Mouse (Mus musculus) neutrophil, adult 59 days (primary cell): Measurements from ENCODE around the gene Tnfrsf26. TPM values are rescaled to one million over a fixed set of nuclear protein-coding genes. Genes with fewer than 3 reads are reported as not detected.

Experiments used
- total RNA-seq, 2 experiments: library from RNA; stranded (reverse); gene quantifications; 1 replicate in 1 of 2; 2 replicates in 1 of 2; pipeline ENCODE4 v1.2.4; 2023

Tnfrsf26 gene
- 1 to 10 TPM; 8.0 to 8.6 TPM for total RNA-seq

DNA sequence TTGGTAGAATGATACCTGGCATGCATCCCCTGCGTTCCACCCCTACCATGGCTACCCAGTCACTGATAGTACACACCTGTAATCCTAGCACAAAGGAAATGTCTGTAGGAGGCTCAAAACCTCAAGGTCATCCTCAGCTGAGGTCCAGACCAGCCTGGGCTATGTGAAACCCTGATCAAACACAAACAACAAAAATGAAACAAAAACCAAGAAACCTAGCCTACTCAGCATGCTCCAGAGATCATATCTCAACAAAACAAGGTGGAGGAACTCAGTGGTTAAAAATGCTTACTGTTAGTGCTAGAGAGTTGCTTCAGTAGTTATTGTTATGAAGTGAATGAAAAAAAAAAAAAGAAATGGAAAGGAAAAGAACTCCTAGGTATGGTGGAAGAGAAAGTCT, at the start of gene Tnfrsf26:
TSS of gene Tnfrsf26 (minus strand) at position 183 of the 400 bp plus-strand sequence.

DNA sequence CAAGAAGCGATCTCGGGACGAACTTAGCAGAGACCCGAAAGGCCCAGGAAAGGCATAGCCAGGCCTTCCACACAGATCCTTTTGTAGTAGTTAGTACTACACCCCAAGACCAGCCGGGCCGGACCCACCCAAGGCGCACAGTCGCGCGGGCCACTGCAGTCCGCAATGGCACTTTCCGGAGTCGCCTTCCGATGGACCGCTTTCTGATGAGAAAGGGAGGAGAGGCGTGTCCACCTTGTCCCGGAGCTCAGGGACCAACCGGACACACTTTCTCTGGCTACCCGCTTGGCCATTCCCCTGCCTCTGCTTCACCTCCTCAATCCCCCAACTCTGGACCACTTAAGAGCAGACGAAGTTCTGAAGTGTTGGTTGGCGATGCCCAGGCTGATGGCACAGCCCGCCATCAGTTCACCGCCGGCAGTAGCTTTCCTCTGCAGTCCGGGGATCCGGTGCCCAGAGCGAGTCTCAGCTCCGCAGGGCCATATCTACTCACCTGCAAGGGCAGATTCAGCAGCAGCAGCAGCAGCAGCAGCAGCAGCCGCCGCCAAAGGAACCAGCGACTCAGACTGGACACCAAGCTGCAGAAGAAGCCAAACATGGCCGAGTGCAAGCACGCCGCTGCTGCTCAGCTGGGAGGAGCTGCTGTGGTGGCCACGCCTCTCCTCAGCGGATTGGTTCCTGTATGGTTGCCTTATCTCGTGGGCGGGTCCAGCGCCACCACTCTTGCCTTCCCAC, 20.7 kb upstream of the Tnfrsf26 start, which contains the start of gene Tnfrsf22:
TSS of gene Tnfrsf22 (minus strand) at position 628 of the 735 bp plus-strand sequence.

DNA sequence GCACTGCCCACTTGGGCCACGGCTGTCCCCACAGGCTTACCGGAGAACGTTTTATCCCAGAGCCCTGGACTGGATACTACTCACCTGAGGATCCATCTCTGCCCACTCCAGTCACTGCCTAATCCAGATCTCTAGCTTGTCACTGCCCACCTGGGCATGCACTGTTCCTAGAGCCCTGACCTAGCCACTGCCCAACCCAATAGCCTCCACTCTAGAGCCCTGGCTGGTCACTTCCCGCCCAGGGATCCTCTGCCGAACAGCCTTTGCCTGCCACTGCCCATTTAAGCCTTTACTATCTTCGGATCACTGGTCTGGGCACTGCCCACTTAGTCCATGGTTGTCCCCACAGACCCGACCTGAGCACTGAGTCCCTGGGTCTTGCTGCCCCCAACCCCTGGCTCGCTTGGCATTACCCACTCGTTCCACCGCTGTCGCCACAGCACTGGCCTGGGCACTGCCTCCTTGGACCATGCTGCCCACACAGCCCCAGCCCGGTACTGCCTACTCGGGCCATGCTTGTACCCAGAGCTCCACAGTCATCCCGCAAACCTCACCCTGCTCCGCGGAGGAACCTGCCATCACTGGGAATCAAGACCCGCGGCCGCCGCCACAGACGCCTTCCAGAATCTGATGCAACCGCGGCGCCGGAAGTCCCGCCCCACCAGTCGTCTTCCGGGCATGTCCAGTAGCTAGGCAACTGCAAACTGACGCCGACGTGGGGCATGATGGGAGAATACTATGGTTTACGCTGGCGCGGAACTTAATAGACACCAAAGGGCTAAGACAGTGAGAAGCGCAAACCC, 28.9 kb downstream of the Tnfrsf26 start, which contains the start of gene Cars:
TSS of gene Cars (minus strand) at position 663 of the 803 bp plus-strand sequence.

Other genes with a start within 250 kb of the Tnfrsf26 start
- gene Cdkn1c, start 167.7 kb downstream of the Tnfrsf26 start, total RNA-seq: under 1 TPM in 1 of 2 experiments, not detected in 1; 0.44 TPM
- gene Slc22a18, start 155.0 kb downstream of the Tnfrsf26 start, total RNA-seq: 1 to 10 TPM; 1.1 to 1.3 TPM
- gene Phlda2, start 125.6 kb downstream of the Tnfrsf26 start, total RNA-seq: not detected
- gene Nap1l4, start 79.6 kb downstream of the Tnfrsf26 start, total RNA-seq: 10 to 100 TPM; 84.1 to 85.0 TPM
- 10 to 100 TPM; 31.4 to 38.1 TPM for gene Cars, start 28.6 kb downstream of the Tnfrsf26 start, total RNA-seq
- 1 to 10 TPM in 1 of 2 experiments, under 1 TPM in 1; 0.90 to 2.1 TPM for gene Tnfrsf22, start 20.9 kb upstream of the Tnfrsf26 start, total RNA-seq
- gene Tnfrsf23, start 57.1 kb upstream of the Tnfrsf26 start, total RNA-seq: 1 to 10 TPM; 7.1 to 9.6 TPM
- gene Osbpl5, start 128.3 kb upstream of the Tnfrsf26 start, total RNA-seq: 1 to 10 TPM in 1 of 2 experiments, under 1 TPM in 1; 0.82 to 3.1 TPM
- gene Mrgprg, start 138.3 kb upstream of the Tnfrsf26 start, total RNA-seq: not detected
- under 1 TPM; 0.09 to 0.13 TPM for gene Mrgpre, start 155.8 kb upstream of the Tnfrsf26 start, total RNA-seq
- 1 to 10 TPM; 5.1 to 8.9 TPM for gene Nadsyn1, start 194.1 kb upstream of the Tnfrsf26 start, total RNA-seq
- 1 to 10 TPM; 5.6 to 7.3 TPM for gene Dhcr7, start 194.4 kb upstream of the Tnfrsf26 start, total RNA-seq
- gene Gm498, start 238.1 kb upstream of the Tnfrsf26 start, total RNA-seq: not detected